Mouse (Mus musculus) liver, embryonic 14.5 days (tissue): ENCODE results near the gene Slc27a5.

Source experiments
- CTCF ChIP-seq: IDR thresholded peaks from 2 replicates; pipeline ENCODE4 v1.5.1; 2016; ENCODE audit warnings: antibody characterized with exemption, low read depth, control low read depth
- EP300 ChIP-seq: IDR thresholded peaks from 2 replicates; pipeline ENCODE4 v1.6.1; 2016; ENCODE audit warnings: antibody characterized with exemption, low read depth

- TF ChIP-seq CTCF (no peak), EP300 (no peak)
Observed at GRCm38 (mm10) chr7:12998851-12999250, 859 bp upstream of the Slc27a5 start, which contains the start of gene Trim28.
